Mouse (Mus musculus) Patski (cell line): Measurements from ENCODE around the gene Sprr2b. TPM values are rescaled to one million over a fixed set of nuclear protein-coding genes. Genes with fewer than 3 reads are reported as not detected.

Experiments used
- ATAC-seq: fragments of 100-300 bp; one replicate; pipeline ENCODE4 v1.8.0; 2021
- CTCF ChIA-PET: fragments of 350-600 bp; sonication (Branson Sonifier 250); formaldehyde crosslinking; loops from one replicate; lab custom pipeline; 2022; ENCODE audit warnings: inconsistent platforms; lab: Charles Lee
- POLR2A ChIA-PET: fragments of 350-600 bp; sonication (Branson Sonifier 250); formaldehyde crosslinking; loops from one replicate; lab custom pipeline; 2022; ENCODE audit warnings: antibody characterized with exemption, inconsistent platforms; lab: Charles Lee
- DNase-seq: peaks from one replicate; pipeline ENCODE4 v3.0.0-alpha.2; 2011; ENCODE audit warnings: low read depth, low spot score
- H3K27me3 ChIP-seq: fragments of 371-371 bp; one replicate; pipeline ENCODE4 v1.5.1; 2021
- CTCF ChIP-seq: fragments of 100-300 bp; IDR thresholded peaks from one replicate; pipeline ENCODE4 v1.5.1; 2021
- in situ Hi-C: fragments of 300-500 bp; cut with MboI; formaldehyde crosslinking; loops from 3 replicates; pipeline ENCODE4 v1.11.1; 2018; ENCODE audit warnings: low pct_unique_long_range_greater_than_20kb, mixed read lengths
- polyA plus RNA-seq: library from polyadenylated mRNA; unstranded; gene quantifications from one replicate; pipeline ENCODE4 v1.2.3, GENCODE M21; 2021

Gene Sprr2b
- polyA plus RNA-seq, 1 experiment from 2014 or later = not detected

GRCm38 (mm10) chr3:92351843-92352242 is 35.4 kb downstream of the Sprr2b start, which contains the start of gene Sprr2e:
TSS of gene Sprr2e (plus strand) at chr3:92352143.
- CTCF ChIA-PET = interaction anchor here (0.8 kb wide), 1 partner anchor 9 kb away, joined by 3 read pairs; no protein-coding TSS in a partner anchor
- no peak for TF ChIP-seq CTCF
- in situ Hi-C loops = no loop called here
- POLR2A ChIA-PET = interaction anchor here (0.5 kb wide), 1 partner anchor 11 kb away, joined by 3 read pairs; no protein-coding TSS in a partner anchor
- ATAC-seq (no peak), DNase-seq (no peak)
- no peaks in the 10 kb centered on the region for H3K27me3 ChIP-seq

GRCm38 (mm10) chr3:92361619-92362018 is 45.2 kb downstream of the Sprr2b start:
- DNase-seq (no peak), ATAC-seq (no peak)
- in situ Hi-C loops = no loop called here
- no peaks in the 10 kb centered on the region for H3K27me3 ChIP-seq
- ChIA-PET CTCF (interaction anchor here (1.1 to 1.4 kb wide), 2 partner anchors 23 to 27 kb away, joined by 3 read pairs; partner anchors contain the start of gene Sprr2d), POLR2A (no interaction called here)
- no peak for TF ChIP-seq CTCF

- TF ChIP-seq CTCF = no peak
- POLR2A ChIA-PET = no interaction called here
- in situ Hi-C loops = no loop called here
Measured at GRCm38 (mm10) chr3:92364887-92365286, 48.5 kb downstream of the Sprr2b start, which contains the start of gene Sprr2f. TSS of gene Sprr2f (plus strand) at chr3:92365187.

More at GRCm38 (mm10) chr3:92364887-92365286, 48.5 kb downstream of the Sprr2b start, which contains the start of gene Sprr2f:
- H3K27me3 ChIP-seq = no peaks in the 10 kb centered on the region
- ATAC-seq (no peak), DNase-seq (no peak)
- CTCF ChIA-PET = no interaction called here

Other genes with a start within 250 kb of the Sprr2b start
- not detected for gene Lor, start 233.5 kb upstream of the Sprr2b start, polyA plus RNA-seq
- not detected for gene Prr9, start 192.7 kb upstream of the Sprr2b start, polyA plus RNA-seq
- not detected for gene Lelp1, start 173.9 kb upstream of the Sprr2b start, polyA plus RNA-seq
- gene Sprr2a1, start 100.8 kb upstream of the Sprr2b start, polyA plus RNA-seq = not detected
- gene Sprr2a2, start 100.7 kb upstream of the Sprr2b start, polyA plus RNA-seq = 0.19 TPM
- not detected for gene Sprr2a3, start 31.2 kb upstream of the Sprr2b start, polyA plus RNA-seq
- gene Sprr2d, start 22.5 kb downstream of the Sprr2b start, polyA plus RNA-seq = not detected
- not detected for gene Sprr2e, start 35.5 kb downstream of the Sprr2b start, polyA plus RNA-seq
- not detected for gene Sprr2f, start 48.6 kb downstream of the Sprr2b start, polyA plus RNA-seq
- gene Sprr2h, start 69.1 kb downstream of the Sprr2b start, polyA plus RNA-seq = not detected
- gene Sprr2i, start 91.4 kb downstream of the Sprr2b start, polyA plus RNA-seq = not detected
- not detected for gene Sprr2j-ps, start 101.5 kb downstream of the Sprr2b start, polyA plus RNA-seq
- 11.3 TPM for gene Gm9774, start 112.8 kb downstream of the Sprr2b start, polyA plus RNA-seq
- gene Sprr2k, start 116.0 kb downstream of the Sprr2b start, polyA plus RNA-seq = not detected
- 0.19 TPM for gene Sprr1b, start 122.2 kb downstream of the Sprr2b start, polyA plus RNA-seq
- not detected for gene Sprr3, start 142.1 kb downstream of the Sprr2b start, polyA plus RNA-seq
- gene Sprr1a, start 169.3 kb downstream of the Sprr2b start, polyA plus RNA-seq = 14.1 TPM
- not detected for gene Sprr4, start 183.9 kb downstream of the Sprr2b start, polyA plus RNA-seq
- not detected for gene 2310046K23Rik, start 217.9 kb downstream of the Sprr2b start, polyA plus RNA-seq